Mouse (Mus musculus) liver, embryonic 14.5 days (tissue): Measurements from ENCODE around the gene Xxylt1.

Experiments used
- CTCF ChIP-seq: IDR thresholded peaks from 2 replicates; pipeline ENCODE4 v1.5.1; 2016; ENCODE audit warnings: antibody characterized with exemption, low read depth, control low read depth
- EP300 ChIP-seq: IDR thresholded peaks from 2 replicates; pipeline ENCODE4 v1.6.1; 2016; ENCODE audit warnings: antibody characterized with exemption, low read depth

- TF ChIP-seq CTCF (no peak), EP300 (no peak)
Measured at GRCm38 (mm10) chr16:31074324-31074908, 6.8 kb downstream of the Xxylt1 start.
